Mouse (Mus musculus): ENCODE results near the gene Gm8374. TPM values are rescaled to one million over a fixed set of nuclear protein-coding genes. Genes with fewer than 3 reads are reported as not detected.
A peak's percentile ranks its signal among the peaks of the same experiment; 100 is the strongest.
"Not testable (repeated sequence)": the region's sequence is repeated elsewhere in the genome, so short reads cannot be mapped to it uniquely, and the experiment has no call there.

The Gm8374 gene
- not detected in 2 replicates for polyA plus RNA-seq (2012; rRNA removed)
- not detected in 2 replicates for polyA plus RNA-seq (2014; fragmentation: Nextera tagmentation; extraction: Ambion mirVana)

DNA sequence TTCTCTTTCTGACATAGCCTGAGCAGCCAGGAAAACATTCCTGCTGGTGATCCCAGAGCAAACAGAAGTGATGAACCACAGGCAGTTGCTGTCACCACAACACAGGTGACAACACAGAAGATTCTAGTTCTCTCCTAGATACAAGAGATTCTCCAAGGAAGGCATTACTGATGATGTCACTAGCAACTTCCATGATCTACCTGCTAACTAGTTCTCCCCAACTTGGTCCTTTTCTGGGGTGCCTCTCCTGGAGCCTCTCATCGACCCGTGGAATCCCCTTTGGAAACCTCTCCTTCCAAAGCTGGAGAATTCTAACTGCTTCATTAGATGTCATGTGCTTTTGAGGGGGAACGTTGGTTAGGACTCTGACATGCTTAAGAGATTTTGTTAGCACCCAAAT is at the start of gene Gm8374:
Gene Gm8374 (minus strand): TSS at position 101 of the 400 bp plus-strand sequence.
- not testable (repeated sequence) for DNase-seq (ENCODE audit: low spot score); H3K36me3 ChIP-seq (ENCODE audit: control insufficient read depth, insufficient read depth, low read length); H3K9ac ChIP-seq (ENCODE audit: low read depth, low read length, severe bottlenecking); H3K27ac ChIP-seq (replicated peaks; ENCODE audit: low read depth, low read length); H3K9me3 ChIP-seq (ENCODE audit: control insufficient read depth, low read length); H3K4me1 ChIP-seq (ENCODE audit: control insufficient read depth, insufficient read depth, low read length); H3K27me3 ChIP-seq (ENCODE audit: control insufficient read depth, insufficient read depth, low read length); H3K4me2 ChIP-seq (replicated peaks; ENCODE audit: low read depth, low read length, severe bottlenecking); H3K4me3 ChIP-seq (replicated peaks; ENCODE audit: low read length); ATAC-seq (ENCODE audit: low FRiP score, low read depth)
- WGBS = 75% methylated on average over 3 of the region's 3 CpGs

DNA sequence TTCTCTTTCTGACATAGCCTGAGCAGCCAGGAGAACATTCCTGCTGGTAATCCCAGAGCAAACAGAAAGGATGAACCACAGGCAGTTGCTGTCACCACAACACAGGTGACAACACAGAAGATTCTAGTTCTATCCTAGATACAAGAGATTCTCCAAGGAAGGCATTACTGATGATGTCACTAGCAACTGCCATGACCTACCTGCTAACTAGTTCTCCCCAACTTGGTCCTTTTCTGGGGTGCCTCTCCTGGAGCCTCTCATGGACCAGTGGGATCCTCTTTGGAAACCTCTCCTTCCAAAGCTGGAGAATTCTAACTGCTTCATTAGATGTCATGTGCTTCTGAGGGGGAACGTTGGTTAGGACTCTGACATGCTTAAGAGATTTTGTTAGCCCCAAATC is 32.6 kb downstream of the Gm8374 start, which contains the start of gene Gm5797:
Gene Gm5797 (minus strand): TSS at position 101 of the 400 bp plus-strand sequence.
- WGBS = no CpG with 5 or more reads among the region's 1 CpGs
- H3K27ac ChIP-seq (replicated peaks; ENCODE audit: low read depth, low read length); H3K36me3 ChIP-seq (ENCODE audit: control insufficient read depth, insufficient read depth, low read length); H3K4me2 ChIP-seq (replicated peaks; ENCODE audit: low read depth, low read length, severe bottlenecking); H3K9ac ChIP-seq (ENCODE audit: low read depth, low read length, severe bottlenecking); DNase-seq (ENCODE audit: low spot score); H3K9me3 ChIP-seq (ENCODE audit: control insufficient read depth, low read length); H3K4me1 ChIP-seq (ENCODE audit: control insufficient read depth, insufficient read depth, low read length); H3K27me3 ChIP-seq (ENCODE audit: control insufficient read depth, insufficient read depth, low read length); ATAC-seq (ENCODE audit: low FRiP score, low read depth); H3K4me3 ChIP-seq (replicated peaks; ENCODE audit: low read length): not testable (repeated sequence)

- not testable (repeated sequence) for H3K4me1 ChIP-seq (ENCODE audit: control insufficient read depth, insufficient read depth, low read length); H3K36me3 ChIP-seq (ENCODE audit: control insufficient read depth, insufficient read depth, low read length); H3K27ac ChIP-seq (replicated peaks; ENCODE audit: low read depth, low read length); H3K9me3 ChIP-seq (ENCODE audit: control insufficient read depth, low read length); ATAC-seq (ENCODE audit: low FRiP score, low read depth); H3K27me3 ChIP-seq (ENCODE audit: control insufficient read depth, insufficient read depth, low read length)
- peak; percentile 2 for DNase-seq (ENCODE audit: low spot score)
- Histone ChIP-seq H3K4me2 (replicated peaks; ENCODE audit: low read depth, low read length, severe bottlenecking) (peak overlapping the region; percentile 64), H3K4me3 (replicated peaks; ENCODE audit: low read length) (peak overlapping the region; percentile 44), H3K9ac (ENCODE audit: low read depth, low read length, severe bottlenecking) (peak overlapping the region; percentile 55)
- WGBS = 2% methylated on average over 10 of the region's 19 CpGs
Measured at GRCm38 (mm10) chr14:7315093-7315492, 49.8 kb downstream of the Gm8374 start.

GRCm38 (mm10) chr14:7314661-7315060 is 50.3 kb downstream of the Gm8374 start, which contains the start of gene Gm3739:
Gene Gm3739, minus strand, starts transcription at chr14:7315049.
- not testable (repeated sequence) for H3K9me3 ChIP-seq (ENCODE audit: control insufficient read depth, low read length); ATAC-seq (ENCODE audit: low FRiP score, low read depth); H3K27me3 ChIP-seq (ENCODE audit: control insufficient read depth, insufficient read depth, low read length); H3K4me1 ChIP-seq (ENCODE audit: control insufficient read depth, insufficient read depth, low read length); H3K36me3 ChIP-seq (ENCODE audit: control insufficient read depth, insufficient read depth, low read length); H3K27ac ChIP-seq (replicated peaks; ENCODE audit: low read depth, low read length); DNase-seq (ENCODE audit: low spot score)
- H3K4me2 ChIP-seq (replicated peaks; ENCODE audit: low read depth, low read length, severe bottlenecking) = peak within 1 kb of the TSS; percentile 64
- H3K9ac ChIP-seq (ENCODE audit: low read depth, low read length, severe bottlenecking) = peak within 1 kb of the TSS; percentile 55
- peak within 1 kb of the TSS; percentile 44 for H3K4me3 ChIP-seq (replicated peaks; ENCODE audit: low read length)
- 0% methylated on average over 2 of the region's 35 CpGs for WGBS

Other genes with a start within 250 kb of the Gm8374 start
- not detected in 2 replicates for gene Gm6676, start 239.7 kb downstream of the Gm8374 start, polyA plus RNA-seq (2012; rRNA removed)
- not detected in 2 replicates for gene Gm6676, start 239.7 kb downstream of the Gm8374 start, polyA plus RNA-seq (2014; fragmentation: Nextera tagmentation; extraction: Ambion mirVana)
- gene Gm3512, start 190.6 kb downstream of the Gm8374 start, polyA plus RNA-seq (2012; rRNA removed) = 5.8 and 6.3 TPM in 2 replicates
- 4.8 and 4.9 TPM in 2 replicates for gene Gm3512, start 190.6 kb downstream of the Gm8374 start, polyA plus RNA-seq (2014; fragmentation: Nextera tagmentation; extraction: Ambion mirVana)
- not detected in 2 replicates for gene Gm16434, start 170.6 kb downstream of the Gm8374 start, polyA plus RNA-seq (2012; rRNA removed)
- not detected in 2 replicates for gene Gm16434, start 170.6 kb downstream of the Gm8374 start, polyA plus RNA-seq (2014; fragmentation: Nextera tagmentation; extraction: Ambion mirVana)
- not detected in 2 replicates for gene Gm3727, start 100.4 kb downstream of the Gm8374 start, polyA plus RNA-seq (2012; rRNA removed)
- not detected in 2 replicates for gene Gm3727, start 100.4 kb downstream of the Gm8374 start, polyA plus RNA-seq (2014; fragmentation: Nextera tagmentation; extraction: Ambion mirVana)
- gene Gm3739, start 50.1 kb downstream of the Gm8374 start, polyA plus RNA-seq (2012; rRNA removed) = 1.4 and 1.6 TPM in 2 replicates
- gene Gm3739, start 50.1 kb downstream of the Gm8374 start, polyA plus RNA-seq (2014; fragmentation: Nextera tagmentation; extraction: Ambion mirVana) = 0.51 and 0.85 TPM in 2 replicates
- not detected in 2 replicates for gene Gm5797, start 32.7 kb downstream of the Gm8374 start, polyA plus RNA-seq (2012; rRNA removed)
- not detected in 2 replicates for gene Gm5797, start 32.7 kb downstream of the Gm8374 start, polyA plus RNA-seq (2014; fragmentation: Nextera tagmentation; extraction: Ambion mirVana)
- gene Gm3755, start 85.8 kb upstream of the Gm8374 start, polyA plus RNA-seq (2012; rRNA removed) = not detected in 2 replicates
- not detected in 2 replicates for gene Gm3755, start 85.8 kb upstream of the Gm8374 start, polyA plus RNA-seq (2014; fragmentation: Nextera tagmentation; extraction: Ambion mirVana)
- gene Gm3752, start 118.6 kb upstream of the Gm8374 start, polyA plus RNA-seq (2012; rRNA removed) = 0.86 and 1.4 TPM in 2 replicates
- gene Gm3752, start 118.6 kb upstream of the Gm8374 start, polyA plus RNA-seq (2014; fragmentation: Nextera tagmentation; extraction: Ambion mirVana) = 0.21 and 0.94 TPM in 2 replicates
- gene Gm3558, start 203.4 kb upstream of the Gm8374 start, polyA plus RNA-seq (2012; rRNA removed) = 0.60 and 0.78 TPM in 2 replicates
- gene Gm3558, start 203.4 kb upstream of the Gm8374 start, polyA plus RNA-seq (2014; fragmentation: Nextera tagmentation; extraction: Ambion mirVana) = 0.41 and 0.96 TPM in 2 replicates
- gene Gm10338, start 230.5 kb upstream of the Gm8374 start, polyA plus RNA-seq (2012; rRNA removed) = not detected in 2 replicates
- gene Gm10338, start 230.5 kb upstream of the Gm8374 start, polyA plus RNA-seq (2014; fragmentation: Nextera tagmentation; extraction: Ambion mirVana) = not detected in 2 replicates